Mouse (Mus musculus) heart, adult 2 months (tissue): ENCODE data around the gene Grsf1.

Source experiments
- CTCF ChIP-seq: fragments of 200-600 bp; IDR thresholded peaks from 2 replicates; pipeline ENCODE4 v1.8.1; 2022; ENCODE audit warnings: antibody characterized with exemption, mild to moderate bottlenecking, moderate library complexity
- EP300 ChIP-seq: fragments of 200-500 bp; IDR thresholded peaks from 2 replicates; pipeline ENCODE4 v1.6.1; 2011; ENCODE audit warnings: low read depth, low read length, control low read depth; ENCODE audit not compliant: insufficient read depth
- POLR2A ChIP-seq: fragments of 200-500 bp; IDR thresholded peaks from 2 replicates; pipeline ENCODE4 v1.6.1; 2011; ENCODE audit warnings: mild to moderate bottlenecking, low read depth, low read length, control low read depth; ENCODE audit not compliant: insufficient read depth

GRCm38 (mm10) chr5:88684226-88684625, 8.3 kb upstream of the Grsf1 start:
- no peak for TF ChIP-seq POLR2A
- TF ChIP-seq CTCF, result no peak
- no peak for TF ChIP-seq EP300
